Mouse (Mus musculus): ENCODE measurements at regions not wholly inside any gene's neighbourhood (a gene's known extent, or its start where the extent isn't known, plus 50 kb on each side); places are given as distances from the start of the nearest gene placed in this dataset.

- DNase-seq (ENCODE audit: low read depth, low spot score), result no peak
Observed at GRCm38 (mm10) chr17:31732176-31732880, 54.7 kb downstream of the Cryaa start.

- DNase-seq (ENCODE audit: low read depth, low spot score), result peak; percentile 22
Observed at GRCm38 (mm10) chr17:31734521-31734920, 56.9 kb downstream of the Cryaa start.

DNA sequence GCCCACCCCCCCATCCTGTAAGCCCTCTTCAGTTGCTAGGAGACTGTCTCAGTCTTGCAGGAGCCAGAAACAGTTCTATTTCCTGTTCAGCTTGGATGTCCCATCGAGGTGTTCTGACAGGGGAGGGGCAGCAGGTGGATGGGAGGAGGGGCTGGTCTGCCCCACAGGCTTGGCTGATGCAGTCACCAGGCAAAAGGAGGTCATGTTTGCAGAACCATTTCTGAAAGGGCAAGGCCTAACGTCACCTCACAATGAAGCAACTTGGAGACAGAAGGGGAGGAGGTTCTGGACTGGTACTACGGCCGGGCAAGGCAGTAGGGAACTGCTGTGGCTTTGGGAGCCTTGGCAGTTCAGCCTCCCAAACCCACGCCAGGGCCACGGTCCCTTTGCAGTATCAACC lies 59.1 kb downstream of the Cryaa start:
- no peak for DNase-seq (ENCODE audit: low read depth, low spot score)

- no peak for DNase-seq (ENCODE audit: low read depth, low spot score)
Observed at GRCm38 (mm10) chr17:31738249-31738648, 60.6 kb downstream of the Cryaa start.

GRCm38 (mm10) chr17:31739586-31739985 lies 62.0 kb downstream of the Cryaa start:
- no peak for DNase-seq (ENCODE audit: low read depth, low spot score)

DNA sequence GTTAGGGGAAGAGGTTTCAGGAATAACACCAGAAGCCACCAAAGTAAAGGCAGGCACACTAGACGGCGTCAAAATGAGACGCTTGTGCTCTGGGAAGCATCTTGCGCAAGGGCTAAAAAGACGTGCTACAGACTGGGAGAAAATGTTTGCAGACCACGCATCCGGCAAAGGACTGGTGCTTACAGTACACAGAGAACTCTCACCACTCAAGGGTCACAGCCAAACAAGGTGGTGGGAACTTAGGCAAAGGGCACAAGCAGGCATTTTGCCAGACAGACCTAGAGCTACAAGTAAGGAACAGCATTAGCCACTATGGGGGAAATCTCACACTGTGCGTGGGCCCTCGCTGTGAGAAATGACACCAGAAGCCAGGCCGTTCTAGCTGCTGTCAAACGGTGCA lies 62.5 kb downstream of the Cryaa start:
- DNase-seq (ENCODE audit: low read depth, low spot score), result no peak

GRCm38 (mm10) chr17:31743656-31744055 lies 66.0 kb downstream of the Cryaa start:
- no peak for DNase-seq (ENCODE audit: low read depth, low spot score)

DNA sequence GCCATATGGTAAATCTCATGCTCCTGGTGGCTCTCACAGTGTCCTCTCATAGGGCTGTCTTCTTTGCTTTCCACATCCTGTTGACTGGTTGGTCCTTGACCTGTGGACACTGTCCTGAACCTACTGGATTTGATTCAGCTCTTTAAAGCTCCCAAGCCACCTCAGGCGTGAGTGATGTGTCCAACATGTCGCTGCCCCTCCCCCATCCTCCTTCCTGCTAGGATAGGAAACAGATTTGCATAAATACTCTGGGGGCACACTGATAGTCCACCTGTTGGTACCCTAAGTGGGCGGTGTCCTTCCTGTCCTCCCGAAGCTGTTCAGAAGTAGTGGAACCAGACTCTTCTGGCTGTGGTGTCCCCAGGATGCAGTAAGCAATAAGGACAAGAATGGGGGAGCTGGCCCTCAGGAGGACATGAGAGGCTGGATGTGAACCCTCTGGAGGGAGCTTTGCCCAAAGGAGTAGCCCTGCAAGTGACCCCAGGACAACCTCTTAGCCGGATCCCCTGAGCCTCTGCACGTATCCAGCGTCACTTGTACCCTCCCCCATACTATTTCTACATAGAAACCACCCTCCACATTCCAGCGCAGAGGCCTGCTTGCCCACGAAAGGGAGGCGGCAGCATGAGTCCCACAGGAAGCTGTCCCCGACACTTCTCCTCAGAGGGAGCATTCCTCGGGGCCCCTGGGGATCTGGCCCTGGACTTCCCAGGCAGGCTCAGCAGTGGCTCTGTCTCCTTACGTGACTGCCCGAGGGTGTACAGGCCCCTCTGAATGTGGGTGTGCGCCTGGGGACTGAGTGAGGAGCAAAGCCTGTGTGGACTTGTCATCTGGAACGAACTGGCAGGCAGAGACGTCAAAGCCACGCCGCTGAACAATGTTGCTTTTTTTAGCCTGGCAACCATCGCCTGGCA lies 68.8 kb downstream of the Cryaa start:
- no peak for DNase-seq (ENCODE audit: low read depth, low spot score)

- no peak for DNase-seq (ENCODE audit: low read depth, low spot score)
Observed at GRCm38 (mm10) chr17:31747563-31747962, 70.0 kb downstream of the Cryaa start.

DNA sequence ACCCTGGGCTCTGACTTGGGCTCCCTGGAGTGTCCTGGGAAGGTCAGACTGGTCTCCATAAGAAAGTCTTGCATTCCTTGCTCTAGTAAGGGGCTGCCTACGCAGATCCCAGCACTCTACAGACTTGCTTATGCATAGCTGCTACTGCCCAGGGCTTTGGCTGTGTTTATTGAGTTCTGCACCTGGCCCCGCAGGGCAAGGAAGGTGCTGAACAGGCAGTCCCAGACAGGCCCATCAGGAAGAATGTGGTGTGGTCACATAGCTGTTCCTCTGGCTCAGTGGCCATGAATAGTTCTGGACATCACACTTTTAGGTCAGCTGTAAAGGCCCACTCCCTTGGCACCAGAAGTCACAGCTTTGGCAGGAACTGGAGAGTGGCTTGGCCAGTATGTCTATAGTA lies 70.6 kb downstream of the Cryaa start:
- DNase-seq (ENCODE audit: low read depth, low spot score), result no peak

GRCm38 (mm10) chr17:31748971-31749370 lies 71.4 kb downstream of the Cryaa start:
- DNase-seq (ENCODE audit: low read depth, low spot score), result no peak

GRCm38 (mm10) chr17:31751262-31751661 lies 73.7 kb downstream of the Cryaa start:
- peak; percentile 48 for DNase-seq (ENCODE audit: low read depth, low spot score)

DNA sequence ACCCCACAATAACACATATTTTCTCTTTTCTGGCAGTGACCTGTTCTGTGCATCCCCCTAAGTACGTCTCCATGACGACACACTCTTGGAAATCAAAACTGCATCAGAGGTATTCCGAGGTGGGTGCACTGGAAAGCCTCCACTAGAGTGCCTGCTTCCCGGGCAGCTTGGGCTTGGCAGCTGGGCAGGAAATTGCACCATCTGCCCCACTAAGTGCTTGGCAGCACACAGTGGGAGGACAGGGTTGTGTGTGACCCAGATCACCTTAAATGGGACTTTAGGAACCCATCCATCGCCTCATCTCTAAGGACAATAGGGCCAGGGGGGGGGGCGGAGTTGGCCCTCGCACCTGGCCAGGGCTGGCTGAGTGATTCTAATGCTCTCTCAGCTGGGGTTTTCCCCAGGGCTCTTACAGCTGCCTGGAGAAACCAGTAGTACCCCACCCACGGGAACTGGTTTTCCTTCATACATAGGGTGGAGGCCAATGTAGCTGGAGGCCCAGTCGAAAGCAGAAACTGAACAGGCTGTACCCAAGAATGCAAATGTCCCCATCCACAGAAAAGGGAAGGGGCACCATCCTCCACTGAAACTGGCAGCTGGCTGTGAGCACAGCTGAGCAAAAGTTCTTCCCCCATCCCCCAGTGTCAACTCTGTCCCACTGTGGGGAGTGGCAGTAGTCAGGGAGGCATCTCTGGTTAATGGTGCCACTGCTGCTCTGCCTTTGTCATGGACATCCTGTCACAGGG lies 75.7 kb downstream of the Cryaa start:
- DNase-seq (ENCODE audit: low read depth, low spot score), result peak; percentile 64

DNA sequence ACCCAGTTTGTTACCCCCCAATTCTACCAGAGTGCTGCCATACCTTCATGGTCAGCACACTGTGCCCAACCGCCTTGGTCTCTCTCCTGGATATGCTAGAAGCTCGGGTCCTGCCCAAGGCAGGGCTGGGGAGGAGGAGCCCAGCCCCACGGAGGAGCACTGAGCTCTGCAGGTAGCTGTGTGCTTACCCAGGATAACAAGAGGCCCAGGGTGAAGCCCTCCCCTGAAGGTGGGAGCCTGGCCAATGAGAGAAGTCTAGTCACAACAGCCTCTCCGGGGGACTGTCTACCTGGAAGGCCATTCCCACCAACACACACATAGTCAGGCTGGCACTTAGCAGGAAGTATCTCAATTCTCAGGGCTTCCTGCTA lies 76.2 kb downstream of the Cryaa start:
- DNase-seq (ENCODE audit: low read depth, low spot score), result no peak

DNA sequence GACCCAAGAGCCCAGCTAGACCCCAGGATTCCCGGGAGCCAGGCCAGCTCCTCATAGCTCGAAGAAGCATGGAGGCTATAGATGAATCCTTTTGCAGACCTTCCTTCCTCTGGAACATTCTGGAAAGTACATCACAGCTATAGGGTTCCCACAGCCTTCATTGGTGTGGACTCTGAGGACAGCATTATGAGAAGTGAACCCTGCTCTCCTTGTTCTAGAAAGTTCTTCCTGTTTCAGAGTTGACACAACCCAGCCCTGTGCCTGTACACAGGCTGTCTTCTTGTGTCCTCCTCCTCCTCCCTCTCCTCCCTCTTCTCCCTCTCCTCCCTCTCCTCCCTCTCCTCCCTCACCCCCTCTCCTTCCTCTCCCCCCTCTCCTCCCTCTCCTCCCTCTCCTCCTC lies 82.9 kb downstream of the Cryaa start:
- DNase-seq (ENCODE audit: low read depth, low spot score), result no peak

DNA sequence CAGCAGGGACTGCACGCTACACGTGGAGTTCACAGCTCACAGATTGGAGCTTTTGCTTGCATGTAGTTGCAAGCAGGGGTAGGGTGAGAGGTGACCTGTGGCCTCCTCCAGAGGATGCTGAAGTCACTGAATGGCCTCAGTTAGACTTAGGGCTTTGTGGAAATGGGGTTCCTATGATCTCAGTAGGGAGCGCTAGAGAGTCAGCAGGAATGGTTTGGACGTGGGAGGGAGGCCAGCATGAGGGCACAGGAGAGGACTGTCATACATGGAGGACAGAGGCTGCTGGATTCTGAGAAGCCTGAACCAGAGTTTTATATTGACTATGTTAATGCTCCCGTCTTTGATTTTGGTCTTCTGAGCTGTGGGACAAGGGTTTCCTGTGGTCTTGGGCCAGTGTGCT lies 85.5 kb downstream of the Cryaa start:
- DNase-seq (ENCODE audit: low read depth, low spot score), result peak; percentile 66

- DNase-seq (ENCODE audit: low read depth, low spot score), result no peak
Observed at GRCm38 (mm10) chr17:31766779-31767697, 88.6 kb downstream of the Sik1 start.

- peak; percentile 44 for DNase-seq (ENCODE audit: low read depth, low spot score)
Observed at GRCm38 (mm10) chr17:31772201-31772820, 83.3 kb downstream of the Sik1 start.

DNA sequence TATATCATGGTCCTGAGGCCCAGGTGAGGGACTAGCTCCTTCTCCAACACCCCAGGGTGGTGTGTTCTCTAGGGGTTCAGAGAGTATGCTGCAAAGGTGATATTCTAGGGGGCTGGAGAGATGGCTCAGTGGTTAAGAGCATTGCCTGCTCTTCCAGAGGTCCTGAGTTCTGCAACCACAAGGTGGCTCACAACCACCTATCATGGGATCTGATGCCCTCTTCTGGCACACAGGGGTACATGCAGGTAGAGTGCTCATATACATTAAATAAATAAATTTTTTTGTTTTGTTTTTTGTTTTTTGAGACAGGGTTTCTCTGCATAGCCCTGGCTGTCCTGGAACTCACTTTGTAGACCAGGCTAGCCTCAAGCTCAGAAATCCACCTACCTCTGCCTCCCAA lies 81.7 kb downstream of the Sik1 start:
- DNase-seq (ENCODE audit: low read depth, low spot score), result peak; percentile 60

DNA sequence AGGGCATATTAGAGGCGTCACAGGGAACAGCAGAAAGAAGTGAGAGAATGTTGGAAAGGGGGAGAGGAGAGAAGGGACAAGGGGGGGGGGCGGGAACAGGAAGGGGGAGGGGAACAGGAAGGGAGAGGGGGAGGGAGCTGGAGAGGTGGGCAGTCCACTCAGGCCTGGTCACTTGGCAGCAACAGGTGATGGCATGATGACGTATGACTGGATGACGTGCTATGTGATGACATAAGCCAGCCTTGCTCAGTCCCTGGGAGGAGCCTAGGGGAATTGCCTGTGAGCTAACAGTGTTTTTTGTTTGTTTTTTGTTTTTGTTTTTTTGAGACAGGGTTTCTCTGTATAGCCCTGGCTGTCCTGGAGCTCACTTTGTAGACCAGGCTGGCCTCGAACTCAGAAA lies 80.6 kb downstream of the Sik1 start:
- DNase-seq (ENCODE audit: low read depth, low spot score), result no peak

GRCm38 (mm10) chr17:31775966-31776365 lies 79.6 kb downstream of the Sik1 start:
- DNase-seq (ENCODE audit: low read depth, low spot score), result no peak
